Mouse (Mus musculus): ENCODE measurements around the gene Atp8b3. TPM values are rescaled to one million over a fixed set of nuclear protein-coding genes. Genes with fewer than 3 reads are reported as not detected.

The Atp8b3 gene
- polyA plus RNA-seq, 1 experiment from 2014 or later: 0.76 TPM

GRCm38 (mm10) chr10:80557346-80557965 lies 18.5 kb upstream of the Atp8b3 start:
- no peak for ATAC-seq (ENCODE audit: low FRiP score, low TSS enrichment)
- H3K36me3 ChIP-seq (ENCODE audit: control insufficient read depth, insufficient read depth, low read length): no peaks in the 10 kb centered on the region
- WGBS: 32% methylated on average over 5 of the region's 5 CpGs
- H3K4me2 ChIP-seq (ENCODE audit: low read length): no peak overlapping the region
- no peak overlapping the region for H3K4me3 ChIP-seq (replicated peaks; ENCODE audit: low read depth, low read length)
- H3K9me3 ChIP-seq (ENCODE audit: control insufficient read depth, low read length): no peaks in the 10 kb centered on the region
- H3K9ac ChIP-seq (replicated peaks; ENCODE audit: low read length): no peak overlapping the region
- peak; percentile 83 for DNase-seq
- H3K27ac ChIP-seq (replicated peaks; ENCODE audit: low read depth, low read length): no peak overlapping the region
- peaks cover 12% of the 10 kb centered on the region; the same call in 1 of the 2 replicates for H3K4me1 ChIP-seq (ENCODE audit: control insufficient read depth, insufficient read depth, low read length)
- H3K27me3 ChIP-seq (ENCODE audit: control insufficient read depth, insufficient read depth, low read length): no peaks in the 10 kb centered on the region

GRCm38 (mm10) chr10:80553997-80554396 lies 15.1 kb upstream of the Atp8b3 start:
- Histone ChIP-seq H3K27ac (replicated peaks; ENCODE audit: low read depth, low read length) (no peak overlapping the region), H3K4me1 (ENCODE audit: control insufficient read depth, insufficient read depth, low read length) (0 out of 2 replicates have a peak, but pooled peaks cover 3% of the 10 kb centered on the region), H3K9me3 (ENCODE audit: control insufficient read depth, low read length) (no peaks in the 10 kb centered on the region), H3K4me3 (replicated peaks; ENCODE audit: low read depth, low read length) (no peak overlapping the region), H3K36me3 (ENCODE audit: control insufficient read depth, insufficient read depth, low read length) (peaks cover 18% of the 10 kb centered on the region), H3K9ac (replicated peaks; ENCODE audit: low read length) (no peak overlapping the region), H3K27me3 (ENCODE audit: control insufficient read depth, insufficient read depth, low read length) (no peaks in the 10 kb centered on the region), H3K4me2 (ENCODE audit: low read length) (no peak overlapping the region)
- ATAC-seq (ENCODE audit: low FRiP score, low TSS enrichment) (no peak), DNase-seq (no peak)
- WGBS: 95% methylated on average over 6 of the region's 6 CpGs

- no peak overlapping the region for H3K4me3 ChIP-seq (replicated peaks; ENCODE audit: low read depth, low read length)
- 91% methylated on average over 8 of the region's 8 CpGs for WGBS
Observed at GRCm38 (mm10) chr10:80553575-80553974, 14.7 kb upstream of the Atp8b3 start.

GRCm38 (mm10) chr10:80552364-80552763 lies 13.4 kb upstream of the Atp8b3 start:
- ATAC-seq (ENCODE audit: low FRiP score, low TSS enrichment) (no peak), DNase-seq (no peak)
- no peak overlapping the region for H3K27ac ChIP-seq (replicated peaks; ENCODE audit: low read depth, low read length)
- no peak overlapping the region for H3K4me2 ChIP-seq (ENCODE audit: low read length)
- 65% methylated on average over 9 of the region's 9 CpGs for WGBS
- no peaks in the 10 kb centered on the region for H3K9me3 ChIP-seq (ENCODE audit: control insufficient read depth, low read length)
- no peaks in the 10 kb centered on the region for H3K27me3 ChIP-seq (ENCODE audit: control insufficient read depth, insufficient read depth, low read length)
- H3K4me1 ChIP-seq (ENCODE audit: control insufficient read depth, insufficient read depth, low read length): no peaks in the 10 kb centered on the region
- H3K36me3 ChIP-seq (ENCODE audit: control insufficient read depth, insufficient read depth, low read length): peaks cover 32% of the 10 kb centered on the region
- no peak overlapping the region for H3K4me3 ChIP-seq (replicated peaks; ENCODE audit: low read depth, low read length)
- H3K9ac ChIP-seq (replicated peaks; ENCODE audit: low read length): no peak overlapping the region

More at GRCm38 (mm10) chr10:80553575-80553974, 14.7 kb upstream of the Atp8b3 start:
- H3K4me1 ChIP-seq (ENCODE audit: control insufficient read depth, insufficient read depth, low read length): 0 out of 2 replicates have a peak, but pooled peaks cover 3% of the 10 kb centered on the region
- ATAC-seq (ENCODE audit: low FRiP score, low TSS enrichment) (no peak), DNase-seq (no peak)
- H3K27ac ChIP-seq (replicated peaks; ENCODE audit: low read depth, low read length): no peak overlapping the region
- peaks cover 20% of the 10 kb centered on the region for H3K36me3 ChIP-seq (ENCODE audit: control insufficient read depth, insufficient read depth, low read length)
- no peak overlapping the region for H3K9ac ChIP-seq (replicated peaks; ENCODE audit: low read length)
- no peaks in the 10 kb centered on the region for H3K27me3 ChIP-seq (ENCODE audit: control insufficient read depth, insufficient read depth, low read length)
- no peak overlapping the region for H3K4me2 ChIP-seq (ENCODE audit: low read length)
- H3K9me3 ChIP-seq (ENCODE audit: control insufficient read depth, low read length): no peaks in the 10 kb centered on the region

- H3K36me3 ChIP-seq (ENCODE audit: control insufficient read depth, insufficient read depth, low read length): peaks cover 62% of the 10 kb centered on the region
- ATAC-seq (ENCODE audit: low FRiP score, low TSS enrichment) (no peak), DNase-seq (no peak)
- H3K4me3 ChIP-seq (replicated peaks; ENCODE audit: low read depth, low read length): no peak overlapping the region
- H3K27ac ChIP-seq (replicated peaks; ENCODE audit: low read depth, low read length): no peak overlapping the region
- no peaks in the 10 kb centered on the region for H3K9me3 ChIP-seq (ENCODE audit: control insufficient read depth, low read length)
- 91% methylated on average over 21 of the region's 21 CpGs for WGBS
- H3K27me3 ChIP-seq (ENCODE audit: control insufficient read depth, insufficient read depth, low read length): no peaks in the 10 kb centered on the region
- H3K4me2 ChIP-seq (ENCODE audit: low read length): no peak overlapping the region
- H3K9ac ChIP-seq (replicated peaks; ENCODE audit: low read length): no peak overlapping the region
- no peaks in the 10 kb centered on the region for H3K4me1 ChIP-seq (ENCODE audit: control insufficient read depth, insufficient read depth, low read length)
Observed at GRCm38 (mm10) chr10:80549279-80549678, 10.4 kb upstream of the Atp8b3 start.

- Histone ChIP-seq H3K9me3 (ENCODE audit: control insufficient read depth, low read length) (no peaks in the 10 kb centered on the region), H3K36me3 (ENCODE audit: control insufficient read depth, insufficient read depth, low read length) (peaks cover 70% of the 10 kb centered on the region), H3K4me2 (ENCODE audit: low read length) (no peak overlapping the region), H3K4me1 (ENCODE audit: control insufficient read depth, insufficient read depth, low read length) (no peaks in the 10 kb centered on the region), H3K4me3 (replicated peaks; ENCODE audit: low read depth, low read length) (no peak overlapping the region), H3K9ac (replicated peaks; ENCODE audit: low read length) (no peak overlapping the region), H3K27me3 (ENCODE audit: control insufficient read depth, insufficient read depth, low read length) (no peaks in the 10 kb centered on the region), H3K27ac (replicated peaks; ENCODE audit: low read depth, low read length) (no peak overlapping the region)
- ATAC-seq (ENCODE audit: low FRiP score, low TSS enrichment) (peak; percentile 57; the same call in 1 of the 2 replicates), DNase-seq (peak; percentile 83)
- 75% methylated on average over 10 of the region's 10 CpGs for WGBS
Observed at GRCm38 (mm10) chr10:80548428-80549006, 9.6 kb upstream of the Atp8b3 start.

GRCm38 (mm10) chr10:80547539-80547938 lies 8.6 kb upstream of the Atp8b3 start:
- H3K4me2 ChIP-seq (ENCODE audit: low read length): no peak overlapping the region
- H3K9me3 ChIP-seq (ENCODE audit: control insufficient read depth, low read length): no peaks in the 10 kb centered on the region
- peaks cover 80% of the 10 kb centered on the region for H3K36me3 ChIP-seq (ENCODE audit: control insufficient read depth, insufficient read depth, low read length)
- H3K4me3 ChIP-seq (replicated peaks; ENCODE audit: low read depth, low read length): no peak overlapping the region
- 88% methylated on average over 15 of the region's 15 CpGs for WGBS
- DNase-seq (no peak), ATAC-seq (ENCODE audit: low FRiP score, low TSS enrichment) (no peak)
- no peaks in the 10 kb centered on the region for H3K4me1 ChIP-seq (ENCODE audit: control insufficient read depth, insufficient read depth, low read length)
- no peak overlapping the region for H3K27ac ChIP-seq (replicated peaks; ENCODE audit: low read depth, low read length)
- H3K9ac ChIP-seq (replicated peaks; ENCODE audit: low read length): no peak overlapping the region
- H3K27me3 ChIP-seq (ENCODE audit: control insufficient read depth, insufficient read depth, low read length): no peaks in the 10 kb centered on the region

- 94% methylated on average over 4 of the region's 4 CpGs for WGBS
- DNase-seq: no peak
Observed at GRCm38 (mm10) chr10:80546945-80547344, 8.0 kb upstream of the Atp8b3 start.

GRCm38 (mm10) chr10:80545590-80545989 lies 6.7 kb upstream of the Atp8b3 start:
- peaks cover 96% of the 10 kb centered on the region for H3K36me3 ChIP-seq (ENCODE audit: control insufficient read depth, insufficient read depth, low read length)
- H3K4me2 ChIP-seq (ENCODE audit: low read length): no peak overlapping the region
- H3K9ac ChIP-seq (replicated peaks; ENCODE audit: low read length): no peak overlapping the region
- no peaks in the 10 kb centered on the region for H3K27me3 ChIP-seq (ENCODE audit: control insufficient read depth, insufficient read depth, low read length)
- no peak overlapping the region for H3K4me3 ChIP-seq (replicated peaks; ENCODE audit: low read depth, low read length)
- 96% methylated on average over 8 of the region's 8 CpGs for WGBS
- H3K4me1 ChIP-seq (ENCODE audit: control insufficient read depth, insufficient read depth, low read length): no peaks in the 10 kb centered on the region
- no peak overlapping the region for H3K27ac ChIP-seq (replicated peaks; ENCODE audit: low read depth, low read length)
- no peak for DNase-seq
- H3K9me3 ChIP-seq (ENCODE audit: control insufficient read depth, low read length): no peaks in the 10 kb centered on the region
- ATAC-seq (ENCODE audit: low FRiP score, low TSS enrichment): no peak

More at GRCm38 (mm10) chr10:80546945-80547344, 8.0 kb upstream of the Atp8b3 start:
- Histone ChIP-seq H3K9ac (replicated peaks; ENCODE audit: low read length) (no peak overlapping the region), H3K4me3 (replicated peaks; ENCODE audit: low read depth, low read length) (no peak overlapping the region), H3K27ac (replicated peaks; ENCODE audit: low read depth, low read length) (no peak overlapping the region), H3K4me1 (ENCODE audit: control insufficient read depth, insufficient read depth, low read length) (no peaks in the 10 kb centered on the region), H3K4me2 (ENCODE audit: low read length) (no peak overlapping the region), H3K9me3 (ENCODE audit: control insufficient read depth, low read length) (no peaks in the 10 kb centered on the region), H3K27me3 (ENCODE audit: control insufficient read depth, insufficient read depth, low read length) (no peaks in the 10 kb centered on the region), H3K36me3 (ENCODE audit: control insufficient read depth, insufficient read depth, low read length) (peaks cover 86% of the 10 kb centered on the region)
- no peak for ATAC-seq (ENCODE audit: low FRiP score, low TSS enrichment)

Data from midbrain, embryonic 14.5 days (tissue).